Comparison of ENCODE assay signal across 17 mouse cellular contexts in genomic region chr13:111940796-111941513, GRCm38 (mm10).
DNase-seq lines count a peak whose midpoint lies in the region; ATAC-seq and TF ChIP-seq lines count a peak whose summit lies in the region.
"Had no signal": no experiment of that assay in that cellular context is flagged by ENCODE, and none has a peak within 500 bp of the region (broad histone marks: within the 10 kb centered on the region; RNA-seq: fewer than 3 reads in every experiment).

No protein-coding gene starts in this region.

- H3K9ac ChIP-seq in heart, embryonic 12.5 days, result no peak overlapping the region
- H3K9ac ChIP-seq in liver, embryonic 16.5 days (ENCODE audit: low read depth, low read length), result peak overlapping the region; percentile 50
- H3K9ac ChIP-seq: forebrain, embryonic 13.5 days; heart, embryonic 15.5 days; hindbrain, embryonic 15.5 days had no signal

- H3K4me3 ChIP-seq in heart, embryonic 12.5 days, result no peak overlapping the region
- H3K4me3 ChIP-seq in G1E (ENCODE audit: low read depth, low read length), result no peak overlapping the region
- H3K4me3 ChIP-seq in liver, embryonic 16.5 days (ENCODE audit: low read depth, low read length), result no peak overlapping the region
- H3K4me3 ChIP-seq: forebrain, embryonic 13.5 days; heart, embryonic 15.5 days; hindbrain, embryonic 15.5 days had no signal

- H3K36me3 ChIP-seq in heart, embryonic 12.5 days, result no peaks in the 10 kb centered on the region
- no peaks in the 10 kb centered on the region for H3K36me3 ChIP-seq in G1E (replicated peaks)
- no peaks in the 10 kb centered on the region for H3K36me3 ChIP-seq in liver, embryonic 16.5 days (ENCODE audit: control insufficient read depth, insufficient read depth)
- H3K36me3 ChIP-seq: heart, embryonic 15.5 days; hindbrain, embryonic 15.5 days had no signal

- WGBS in heart, embryonic 12.5 days, result 45% methylated on average over 6 of the region's 6 CpGs
- 24% methylated on average over 6 of the region's 6 CpGs for WGBS in liver, embryonic 16.5 days (ENCODE audit: insufficient replicate concordance)

- no peak for DNase-seq in heart, postnatal 10 days
- peak; percentile 9 for DNase-seq in G1E (ENCODE audit: low spot score)
- no peak for DNase-seq in layer of hippocampus, adult 18-20 months (ENCODE audit: low spot score in 2 of 2)
- no peak for DNase-seq in MN1 (ENCODE audit: low spot score)
- DNase-seq in left cerebral cortex, postnatal 36 days (ENCODE audit: low spot score in 2 of 2), result no peak
- DNase-seq: cerebellum, adult 9-10 months; gastrocnemius, postnatal 10 days; lung, postnatal 14 days; midbrain, embryonic 14.5 days; thymus, postnatal 4 days had no signal

- H3K4me2 ChIP-seq in heart, embryonic 12.5 days, result no peak overlapping the region
- peak overlapping the region; percentile 52 for H3K4me2 ChIP-seq in liver, embryonic 16.5 days (ENCODE audit: low read depth, low read length)
- H3K4me2 ChIP-seq: forebrain, embryonic 13.5 days; heart, embryonic 15.5 days; hindbrain, embryonic 15.5 days had no signal

- no peak for TF ChIP-seq CTCF in G1E (IDR thresholded peaks at IDR 0.05; ENCODE audit: low read depth, low read length)

- intact Hi-C loops in heart, postnatal 10 days (cut with DNase I), result no loop called here
- intact Hi-C loops in left cerebral cortex, postnatal 36 days (cut with DNase I), result no loop called here

- no peaks in the 10 kb centered on the region for H3K27me3 ChIP-seq in heart, embryonic 12.5 days (replicated peaks)
- H3K27me3 ChIP-seq in G1E (ENCODE audit: insufficient read depth, low read length), result peaks cover 22% of the 10 kb centered on the region
- no peaks in the 10 kb centered on the region for H3K27me3 ChIP-seq in liver, embryonic 16.5 days (ENCODE audit: control insufficient read depth, insufficient read depth, low read depth, low read length)
- H3K27me3 ChIP-seq: forebrain, embryonic 13.5 days; heart, embryonic 15.5 days; hindbrain, embryonic 15.5 days had no signal

- peaks cover 32% of the 10 kb centered on the region for H3K4me1 ChIP-seq in heart, embryonic 12.5 days (replicated peaks)
- H3K4me1 ChIP-seq in G1E (ENCODE audit: insufficient read depth, low read depth, low read length), result peaks cover 21% of the 10 kb centered on the region
- peaks cover 60% of the 10 kb centered on the region for H3K4me1 ChIP-seq in liver, embryonic 16.5 days (ENCODE audit: control insufficient read depth, low read depth, low read length)

- H3K27ac ChIP-seq in heart, embryonic 12.5 days (ENCODE audit: poor library complexity, severe bottlenecking), result no peak overlapping the region
- peak overlapping the region; percentile 96 for H3K27ac ChIP-seq in liver, embryonic 16.5 days (ENCODE audit: low read length)
- H3K27ac ChIP-seq: forebrain, embryonic 13.5 days; hindbrain, embryonic 15.5 days had no signal

- H3K9me3 ChIP-seq in heart, embryonic 12.5 days (replicated peaks), result no peaks in the 10 kb centered on the region
- no peaks in the 10 kb centered on the region for H3K9me3 ChIP-seq in G1E (replicated peaks)
- H3K9me3 ChIP-seq in liver, embryonic 16.5 days (replicated peaks; ENCODE audit: control insufficient read depth, low read length), result no peaks in the 10 kb centered on the region
- H3K9me3 ChIP-seq: forebrain, embryonic 13.5 days; heart, embryonic 15.5 days; hindbrain, embryonic 15.5 days had no signal

- peak; percentile 78; the same call in 1 of the 2 replicates for ATAC-seq in heart, embryonic 12.5 days (ENCODE audit: insufficient number of reproducible peaks, low FRiP score)
- peak; percentile 84 for ATAC-seq in G1E (ENCODE audit: extremely low read depth, insufficient number of reproducible peaks, low FRiP score, poor library complexity, severe bottlenecking)
- ATAC-seq in erythroblast, adult 5-6 weeks (replicated peaks; ENCODE audit: low FRiP score, poor library complexity, severe bottlenecking), result peak; percentile 79
- peak; percentile 95 for ATAC-seq in liver, embryonic 16.5 days (ENCODE audit: low read depth)
- ATAC-seq: activated CD4-positive, CD25-positive, alpha-beta regulatory T cell, adult 4 months; forebrain, embryonic 13.5 days had no signal
